Mouse (Mus musculus): Measurements from ENCODE around the gene Gatad2a. TPM values are rescaled to one million over a fixed set of nuclear protein-coding genes. Genes with fewer than 3 reads are reported as not detected.

Gatad2a gene
- polyA plus RNA-seq, 1 experiment from 2014 or later = 26.6 TPM

Other genes starting within 250 kb of the Gatad2a start
- gene Zfp963, start 246.4 kb downstream of the Gatad2a start, polyA plus RNA-seq (2015; fragmentation: Nextera tagmentation; extraction: Ambion mirVana) = 7.8 and 8.6 TPM in 2 replicates
- 0.34 TPM in 1 of 2 replicates, not detected in the other for gene Gm20422, start 221.5 kb downstream of the Gatad2a start, polyA plus RNA-seq (2015; fragmentation: Nextera tagmentation; extraction: Ambion mirVana)
- gene Atp13a1, start 205.2 kb downstream of the Gatad2a start, polyA plus RNA-seq (2015; fragmentation: Nextera tagmentation; extraction: Ambion mirVana) = 47.8 and 47.9 TPM in 2 replicates
- gene Zfp866, start 205.2 kb downstream of the Gatad2a start, polyA plus RNA-seq (2015; fragmentation: Nextera tagmentation; extraction: Ambion mirVana) = 42.9 and 44.0 TPM in 2 replicates
- 31.5 and 34.1 TPM in 2 replicates for gene Gmip, start 187.7 kb downstream of the Gatad2a start, polyA plus RNA-seq (2015; fragmentation: Nextera tagmentation; extraction: Ambion mirVana)
- 0.78 and 0.83 TPM in 2 replicates for gene Lpar2, start 174.0 kb downstream of the Gatad2a start, polyA plus RNA-seq (2015; fragmentation: Nextera tagmentation; extraction: Ambion mirVana)
- gene Pbx4, start 163.9 kb downstream of the Gatad2a start, polyA plus RNA-seq (2015; fragmentation: Nextera tagmentation; extraction: Ambion mirVana) = 62.9 and 69.2 TPM in 2 replicates
- 3.5 and 3.6 TPM in 2 replicates for gene Cilp2, start 108.7 kb downstream of the Gatad2a start, polyA plus RNA-seq (2015; fragmentation: Nextera tagmentation; extraction: Ambion mirVana)
- 3.4 and 4.5 TPM in 2 replicates for gene Tssk6, start 94.2 kb downstream of the Gatad2a start, polyA plus RNA-seq (2015; fragmentation: Nextera tagmentation; extraction: Ambion mirVana)
- 187 and 198 TPM in 2 replicates for gene Ndufa13, start 93.8 kb downstream of the Gatad2a start, polyA plus RNA-seq (2015; fragmentation: Nextera tagmentation; extraction: Ambion mirVana)
- gene Yjefn3, start 93.7 kb downstream of the Gatad2a start, polyA plus RNA-seq (2015; fragmentation: Nextera tagmentation; extraction: Ambion mirVana) = 12.3 and 12.8 TPM in 2 replicates
- gene Mau2, start 46.4 kb upstream of the Gatad2a start, polyA plus RNA-seq (2015; fragmentation: Nextera tagmentation; extraction: Ambion mirVana) = 72.0 and 80.7 TPM in 2 replicates
- 61.0 and 68.6 TPM in 2 replicates for gene Sugp1, start 46.4 kb upstream of the Gatad2a start, polyA plus RNA-seq (2015; fragmentation: Nextera tagmentation; extraction: Ambion mirVana)
- gene Tm6sf2, start 76.5 kb upstream of the Gatad2a start, polyA plus RNA-seq (2015; fragmentation: Nextera tagmentation; extraction: Ambion mirVana) = 1.9 TPM in 2 replicates
- 0.39 and 0.75 TPM in 2 replicates for gene Hapln4, start 87.1 kb upstream of the Gatad2a start, polyA plus RNA-seq (2015; fragmentation: Nextera tagmentation; extraction: Ambion mirVana)
- gene Ncan, start 124.5 kb upstream of the Gatad2a start, polyA plus RNA-seq (2015; fragmentation: Nextera tagmentation; extraction: Ambion mirVana) = 128 and 135 TPM in 2 replicates
- gene Nr2c2ap, start 134.9 kb upstream of the Gatad2a start, polyA plus RNA-seq (2015; fragmentation: Nextera tagmentation; extraction: Ambion mirVana) = 32.6 and 36.4 TPM in 2 replicates
- gene Rfxank, start 142.8 kb upstream of the Gatad2a start, polyA plus RNA-seq (2015; fragmentation: Nextera tagmentation; extraction: Ambion mirVana) = 12.5 and 14.3 TPM in 2 replicates
- gene Borcs8, start 143.1 kb upstream of the Gatad2a start, polyA plus RNA-seq (2015; fragmentation: Nextera tagmentation; extraction: Ambion mirVana) = 53.6 and 58.2 TPM in 2 replicates
- 0.40 TPM in 2 replicates for gene Mef2b, start 143.3 kb upstream of the Gatad2a start, polyA plus RNA-seq (2015; fragmentation: Nextera tagmentation; extraction: Ambion mirVana)
- 44.3 and 52.3 TPM in 2 replicates for gene Tmem161a, start 176.0 kb upstream of the Gatad2a start, polyA plus RNA-seq (2015; fragmentation: Nextera tagmentation; extraction: Ambion mirVana)
- gene Slc25a42, start 215.9 kb upstream of the Gatad2a start, polyA plus RNA-seq (2015; fragmentation: Nextera tagmentation; extraction: Ambion mirVana) = 5.3 and 5.4 TPM in 2 replicates
- 72.1 and 81.8 TPM in 2 replicates for gene Sugp2, start 237.8 kb upstream of the Gatad2a start, polyA plus RNA-seq (2015; fragmentation: Nextera tagmentation; extraction: Ambion mirVana)
- 79.1 and 89.7 TPM in 2 replicates for gene Armc6, start 238.1 kb upstream of the Gatad2a start, polyA plus RNA-seq (2015; fragmentation: Nextera tagmentation; extraction: Ambion mirVana)

All from hindbrain, embryonic 13.5 days (tissue).